Mouse (Mus musculus) right cerebral cortex, adult 2 months (tissue): ENCODE results near the gene Fbxo41.
"Not testable (repeated sequence)": the region's sequence is repeated elsewhere in the genome, so short reads cannot be mapped to it uniquely, and the experiment has no call there.

ENCODE experiments used
- DNase-seq, 2 experiments: peaks; one replicate each; pipeline ENCODE4 v3.0.0; 2021 to 2022; ENCODE audit warnings: low spot score in 2 of 2

The Fbxo41 gene

GRCm38 (mm10) chr6:85491606-85492005 is 11.2 kb downstream of the Fbxo41 start:
- no peak for DNase-seq

DNA sequence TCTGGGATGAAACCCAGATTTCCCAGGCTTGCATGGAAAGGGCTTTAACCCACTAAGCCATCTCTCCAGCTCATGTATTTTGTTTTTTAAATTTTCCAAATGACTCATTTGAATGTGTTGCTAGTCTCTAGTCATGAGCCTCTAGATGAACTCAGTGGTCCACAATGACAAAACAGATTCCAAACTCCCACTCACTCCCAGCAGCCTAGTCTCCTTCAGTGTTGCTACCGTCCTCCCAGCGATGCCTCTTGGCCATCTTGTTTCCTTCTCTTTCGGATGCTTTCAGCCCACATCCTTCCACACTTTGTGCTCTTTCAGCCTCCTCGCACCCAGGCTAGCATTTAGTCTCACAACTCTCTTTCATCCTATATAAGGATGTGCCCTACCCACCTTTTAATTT is 12.5 kb downstream of the Fbxo41 start:
- DNase-seq, result no peak

DNA sequence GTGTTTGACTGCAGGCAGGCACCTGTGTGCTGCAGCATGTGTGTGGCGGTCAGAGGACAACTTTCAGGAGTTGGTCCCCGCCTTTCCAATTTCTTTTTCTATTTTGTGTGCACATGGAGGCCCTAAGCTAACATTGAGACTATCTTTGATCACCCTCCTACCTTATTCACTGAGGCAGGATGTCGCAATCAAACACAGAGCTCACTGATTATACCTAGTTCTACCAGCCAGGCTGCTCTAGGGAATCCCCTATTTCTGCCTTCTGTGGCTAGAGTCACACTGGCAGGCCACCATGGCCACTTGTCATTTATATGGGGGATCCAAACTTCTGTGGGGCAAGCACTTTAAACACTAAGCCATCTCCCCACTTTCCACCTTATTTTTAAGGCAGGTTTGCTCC is 13.1 kb downstream of the Fbxo41 start:
- no peak for DNase-seq

DNA sequence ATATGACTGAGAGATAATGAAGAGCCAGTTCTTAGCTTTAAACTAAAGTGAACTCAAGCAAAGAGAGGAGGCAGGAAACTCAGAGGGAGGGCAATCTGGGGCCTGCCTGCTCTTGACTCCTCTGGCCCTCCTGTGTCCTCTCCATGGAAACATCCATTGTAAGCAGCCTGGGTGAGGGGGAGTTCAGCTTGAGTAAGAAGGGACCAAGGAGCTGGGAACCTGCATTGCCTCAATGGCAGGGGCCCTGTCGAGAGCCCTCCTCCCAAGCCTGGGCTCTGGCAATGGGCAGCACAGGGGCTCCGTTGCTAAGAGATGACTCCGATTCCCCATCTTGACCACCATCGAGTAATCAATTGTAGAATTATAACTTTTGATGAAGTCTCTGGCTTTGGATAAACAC is 14.3 kb downstream of the Fbxo41 start:
- no peak for DNase-seq

DNA sequence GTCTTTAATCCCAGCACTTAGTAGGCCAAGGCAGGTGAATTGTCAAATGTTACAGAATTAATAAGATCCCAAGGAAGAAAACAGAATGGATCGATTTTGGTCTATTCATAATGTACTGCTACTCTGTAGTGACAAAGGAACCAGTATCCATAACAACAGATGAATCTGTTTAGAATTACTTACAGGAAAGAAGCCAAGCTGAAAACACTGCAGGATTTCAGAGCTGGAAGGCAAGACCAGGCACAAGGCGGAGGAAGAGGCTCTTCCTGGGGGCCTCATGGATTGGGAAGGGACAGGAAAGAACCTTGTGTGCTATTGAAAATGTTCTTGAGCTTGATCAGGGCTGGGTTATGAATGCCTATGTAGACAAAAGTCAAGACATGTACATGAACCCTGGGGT is 17.1 kb downstream of the Fbxo41 start:
- DNase-seq, result no peak

GRCm38 (mm10) chr6:85483843-85484721 is 18.7 kb downstream of the Fbxo41 start:
- DNase-seq, result peak in 1 of 2 experiments; percentile 34

- DNase-seq, result no peak
Observed at GRCm38 (mm10) chr6:85480685-85481084, 22.1 kb downstream of the Fbxo41 start.

DNA sequence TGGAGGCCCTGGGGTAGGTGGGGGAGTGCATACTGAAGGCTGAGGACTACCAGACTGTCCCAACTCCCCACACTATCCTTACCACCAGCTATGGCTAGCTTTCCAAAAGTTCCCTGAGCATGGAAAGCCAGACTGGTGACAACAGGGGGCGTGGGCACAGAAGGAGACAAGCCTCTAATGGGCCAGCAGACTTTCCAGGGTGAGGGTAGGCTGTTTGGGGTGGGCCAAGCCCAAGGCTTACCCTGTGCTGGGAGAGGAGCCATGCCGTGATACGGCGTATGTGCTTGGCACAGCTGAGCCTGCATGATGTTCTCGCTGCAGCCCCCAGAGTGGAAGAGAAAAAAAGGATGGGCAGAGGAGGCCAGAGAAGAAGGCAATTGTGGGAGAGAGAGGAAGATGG is 22.8 kb downstream of the Fbxo41 start:
- DNase-seq, result no peak

- DNase-seq, result no peak
Observed at GRCm38 (mm10) chr6:85478416-85478815, 24.4 kb downstream of the Fbxo41 start.

GRCm38 (mm10) chr6:85477366-85477917 is 25.4 kb downstream of the Fbxo41 start:
- DNase-seq, result no peak

- no peak for DNase-seq
Observed at GRCm38 (mm10) chr6:85475581-85475980, 27.2 kb downstream of the Fbxo41 start.

GRCm38 (mm10) chr6:85472542-85472941 is 30.3 kb downstream of the Fbxo41 start:
- no peak for DNase-seq

DNA sequence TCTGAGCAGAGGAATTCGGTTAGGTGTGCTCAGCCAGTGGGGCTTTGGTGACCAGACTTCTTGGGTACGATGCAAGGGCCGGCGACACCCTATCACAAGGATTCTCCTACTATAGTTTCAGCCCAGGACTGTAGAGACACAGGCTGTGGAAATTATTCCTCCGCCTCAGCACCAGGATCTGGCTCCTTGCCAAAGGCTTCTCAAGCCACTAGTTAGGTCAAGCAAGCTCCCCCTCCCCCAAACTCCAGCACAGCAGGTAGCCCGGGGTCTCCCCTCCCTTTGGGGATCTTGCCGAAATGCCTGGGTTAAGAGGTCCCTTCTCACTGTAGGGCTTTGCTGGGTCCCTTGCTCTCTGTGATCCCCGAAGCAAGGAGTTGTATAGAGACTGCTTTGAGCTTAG is 30.8 kb downstream of the Fbxo41 start:
- DNase-seq, result no peak

DNA sequence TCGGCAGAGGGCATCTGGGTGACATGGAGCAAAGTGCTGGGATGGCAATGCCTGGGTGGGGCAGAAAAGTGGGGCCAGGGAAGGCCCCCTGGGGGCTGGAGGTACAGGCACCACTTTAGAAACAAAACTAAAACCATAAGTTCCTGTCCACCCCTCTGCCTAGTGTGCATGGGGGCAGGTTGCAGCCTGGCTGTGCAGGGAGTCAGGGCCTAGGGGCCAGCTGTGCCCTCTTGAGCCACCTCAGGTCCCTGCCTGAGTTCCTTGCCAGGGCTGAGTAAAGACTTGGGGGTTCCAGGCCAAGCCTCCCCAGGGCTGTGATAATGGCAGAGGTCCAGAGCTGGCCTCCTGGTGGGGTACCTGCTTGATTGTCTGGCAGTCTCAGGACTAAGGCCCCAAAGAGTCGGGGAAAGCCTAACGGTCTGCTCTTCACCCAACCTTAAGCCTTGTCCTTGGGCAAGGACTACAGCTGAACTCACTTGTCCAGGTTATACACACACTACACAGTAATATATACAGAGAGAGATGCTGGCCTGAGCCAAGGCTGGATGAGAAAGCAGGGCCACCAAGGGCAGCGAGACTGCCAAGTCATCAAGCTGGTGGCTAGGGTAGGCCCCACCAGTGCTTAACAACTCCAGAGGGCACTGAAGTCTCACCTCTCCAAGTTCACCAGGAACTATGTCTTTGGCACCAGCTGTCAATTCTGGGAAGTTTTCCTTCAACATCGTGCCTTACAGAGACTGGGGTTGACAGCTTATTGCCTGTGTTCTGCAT is 32.9 kb downstream of the Fbxo41 start:
- DNase-seq, result no peak

DNA sequence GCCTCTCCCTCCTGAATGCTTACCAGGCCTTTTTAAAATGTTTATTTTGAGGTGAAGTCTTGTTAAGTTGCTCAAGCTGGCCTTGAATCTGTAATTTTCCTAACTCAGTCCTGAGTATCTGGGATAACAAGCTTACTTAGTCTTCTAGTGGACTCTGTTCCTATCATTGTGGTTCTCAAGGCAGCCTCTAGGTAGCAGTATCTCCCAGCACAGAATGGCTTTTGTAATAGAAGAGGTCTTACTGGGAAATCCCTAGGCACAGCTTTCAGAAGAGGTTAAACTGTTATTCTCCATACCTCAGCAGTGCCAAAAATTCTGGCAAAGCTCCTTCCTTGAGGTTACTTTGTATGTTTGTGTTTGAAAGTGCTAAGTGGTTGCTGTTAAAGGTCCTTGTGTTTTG is 37.4 kb downstream of the Fbxo41 start:
- peak in 1 of 2 experiments; percentile 45 for DNase-seq

GRCm38 (mm10) chr6:85459621-85460020 is 43.2 kb downstream of the Fbxo41 start:
- no peak for DNase-seq

DNA sequence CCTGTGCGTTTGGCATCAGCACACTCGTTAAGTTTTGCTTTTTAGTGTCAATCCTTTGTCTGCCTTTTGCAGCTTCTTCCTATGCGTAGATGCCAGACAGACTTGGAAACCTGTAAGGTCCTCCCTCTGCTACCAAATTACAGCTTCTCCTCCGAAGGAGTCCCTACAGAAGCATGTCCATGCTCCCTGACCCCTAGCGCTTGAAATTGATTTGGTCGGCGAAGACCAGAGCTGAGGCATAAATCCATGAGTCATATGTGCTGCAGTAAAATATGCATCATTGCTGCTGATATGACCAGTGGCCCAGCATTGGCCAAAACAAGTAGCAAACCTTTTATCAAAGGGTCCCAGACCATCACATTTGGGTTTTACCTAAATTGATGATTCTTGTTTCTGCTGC is 50.0 kb downstream of the Fbxo41 start:
- no peak for DNase-seq

DNA sequence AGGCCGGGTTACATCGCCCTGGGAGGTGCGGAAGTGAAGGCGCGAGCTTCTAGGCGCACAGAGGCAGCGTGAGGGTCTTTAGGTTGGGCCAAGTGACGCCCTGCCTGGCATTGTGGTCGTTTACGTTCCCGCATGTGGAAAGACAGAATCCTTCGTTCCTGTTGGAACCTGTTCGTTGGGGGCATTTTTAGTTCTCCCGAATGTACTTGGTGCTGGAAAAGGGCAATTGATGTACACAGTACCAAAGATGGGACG is 50.5 kb downstream of the Fbxo41 start:
- DNase-seq, result no peak

DNA sequence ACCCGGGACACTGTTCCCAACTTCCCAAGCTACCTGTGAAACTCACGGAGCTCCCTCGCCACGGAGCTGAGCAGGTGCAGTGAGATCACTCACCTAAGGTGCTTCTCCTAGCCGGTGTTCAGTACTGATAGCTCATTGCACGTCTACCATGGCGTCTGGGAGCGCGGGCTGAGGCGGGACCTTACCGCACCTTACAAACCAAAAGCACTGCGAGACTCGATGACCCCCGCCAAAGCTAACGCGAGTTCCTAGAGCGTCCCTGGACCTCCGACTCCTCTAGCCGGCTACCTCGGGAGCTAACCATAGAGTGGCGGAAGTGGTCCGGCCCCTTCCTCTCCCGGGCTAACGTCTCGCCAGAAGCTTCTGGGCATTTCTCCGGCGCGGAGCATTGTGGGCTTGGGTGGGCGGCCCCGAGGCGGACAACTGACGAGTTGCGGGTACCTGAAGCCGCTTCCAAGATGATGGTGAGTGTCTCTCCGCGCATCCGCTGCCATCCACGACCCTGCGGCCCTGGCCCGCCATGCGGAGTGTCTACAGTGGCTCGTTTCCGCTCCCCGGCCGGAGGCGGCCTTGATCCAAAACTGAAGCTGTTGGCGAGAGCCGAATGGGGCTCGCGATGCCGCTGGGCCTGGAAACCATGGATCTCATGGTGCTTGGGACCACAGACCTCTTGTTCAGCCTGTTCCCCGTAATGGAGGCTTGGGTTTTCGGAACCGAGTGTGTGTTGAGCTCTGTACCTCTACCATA is 51.0 kb downstream of the Fbxo41 start, which contains the start of gene Pradc1:
TSS of gene Pradc1 (minus strand) at position 307 of the 747 bp plus-strand sequence.
- DNase-seq, result peak; percentile 99

GRCm38 (mm10) chr6:85450697-85451663 is 51.8 kb downstream of the Fbxo41 start, which contains the start of gene Cct7:
Cct7 (plus strand) TSS chr6:85451514.
- peak; percentile 100 for DNase-seq

DNA sequence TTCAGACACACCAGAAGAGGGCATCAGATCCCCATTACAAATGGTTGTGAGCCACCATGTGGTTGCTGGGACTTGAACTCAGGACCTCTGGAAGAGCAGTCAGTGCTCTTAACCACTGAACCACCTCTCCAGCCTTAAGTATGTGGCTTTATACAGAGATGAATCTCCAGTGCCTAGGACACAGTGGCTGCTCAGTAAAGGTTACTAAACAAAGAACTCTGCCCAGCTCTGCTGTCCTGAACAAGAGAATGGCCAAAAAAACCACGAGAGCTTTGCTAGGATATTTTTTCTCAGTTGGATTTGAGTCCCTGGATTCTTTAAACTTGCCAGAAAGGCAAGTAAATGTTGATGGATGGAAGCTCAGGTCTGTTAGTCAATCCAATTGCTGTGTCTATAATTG is 52.7 kb downstream of the Fbxo41 start:
- not testable (repeated sequence) for DNase-seq
